Mouse (Mus musculus): Measurements from ENCODE around the gene Sf3b1. TPM values are rescaled to one million over a fixed set of nuclear protein-coding genes. Genes with fewer than 3 reads are reported as not detected.

Sf3b1 gene
- polyA plus RNA-seq, 1 experiment: 34.4 TPM

- no peak for TF ChIP-seq GATA1 (IDR thresholded peaks at IDR 0.05; ENCODE audit: low read length)
These were observed 3.9 kb upstream of the Sf3b1 start for GRCm38 (mm10) chr1:55031026-55031779.

GRCm38 (mm10) chr1:55029446-55029845, 2.2 kb upstream of the Sf3b1 start:
- no peak for TF ChIP-seq GATA1 (IDR thresholded peaks at IDR 0.05; ENCODE audit: low read length)

- TF ChIP-seq GATA1 (IDR thresholded peaks at IDR 0.05; ENCODE audit: low read length): no peak
These were observed 1.4 kb upstream of the Sf3b1 start for GRCm38 (mm10) chr1:55028512-55029249.

GRCm38 (mm10) chr1:55027966-55028365, 685 bp upstream of the Sf3b1 start:
- no peak for TF ChIP-seq GATA1 (IDR thresholded peaks at IDR 0.05; ENCODE audit: low read length)

- TF ChIP-seq GATA1 (IDR thresholded peaks at IDR 0.05; ENCODE audit: low read length): no peak
These were observed 633 bp downstream of the Sf3b1 start for GRCm38 (mm10) chr1:55026444-55027252.

DNA sequence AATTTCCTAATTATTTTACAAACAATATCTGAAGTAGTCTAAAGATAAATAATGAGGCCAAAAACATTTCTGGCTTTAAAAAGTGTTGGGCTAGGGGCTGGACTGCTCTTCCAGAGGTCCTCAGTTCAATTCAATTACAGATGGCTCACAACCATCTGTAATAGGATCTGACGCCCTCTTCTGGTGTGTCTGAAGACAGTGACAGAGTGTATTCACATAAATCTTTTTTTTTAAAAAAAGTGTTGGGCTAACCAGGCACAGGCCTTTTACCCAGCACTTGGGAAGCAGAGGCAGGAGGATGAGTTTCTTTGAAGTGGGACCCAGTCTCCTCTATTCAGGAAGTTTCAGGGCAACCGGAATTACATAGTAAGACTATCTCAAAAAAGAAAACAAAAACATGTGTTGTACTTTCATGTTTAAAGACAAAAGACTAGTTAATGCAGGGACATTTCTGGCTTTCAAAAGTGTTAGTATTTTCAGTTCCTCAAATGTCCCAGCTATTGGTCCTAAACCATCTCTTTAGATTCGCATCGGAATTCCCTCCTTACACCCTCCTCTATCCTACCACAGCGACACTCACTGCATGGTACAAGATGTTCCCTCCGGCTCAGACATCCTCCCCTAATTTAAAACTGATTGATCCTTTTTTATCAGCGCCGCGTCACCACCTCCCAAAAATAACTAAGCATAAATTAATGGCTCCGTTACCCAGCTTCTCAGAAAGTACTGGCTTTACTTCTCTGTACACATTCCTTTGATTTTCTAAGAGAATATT, 1.4 kb downstream of the Sf3b1 start:
- TF ChIP-seq GATA1 (IDR thresholded peaks at IDR 0.05; ENCODE audit: low read length): no peak

DNA sequence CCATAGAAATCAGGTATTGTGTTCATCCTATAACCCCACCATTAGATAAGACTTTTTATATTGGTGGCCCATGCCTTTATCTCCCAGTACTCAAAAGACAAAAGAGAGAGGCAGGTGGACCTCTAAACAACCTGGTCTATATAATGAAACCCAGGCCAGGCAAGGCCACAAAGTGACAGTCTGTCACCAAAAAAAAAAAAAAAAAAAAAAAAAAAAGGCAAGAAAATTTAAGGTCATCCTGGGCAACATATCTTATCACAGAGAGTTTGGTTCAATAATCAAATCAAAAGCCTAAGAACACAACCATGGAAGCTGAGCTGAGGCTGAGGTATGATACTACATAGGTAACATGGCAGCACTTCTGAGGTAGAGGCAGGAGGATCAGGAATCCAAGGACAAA, 5.4 kb downstream of the Sf3b1 start:
- TF ChIP-seq GATA1 (IDR thresholded peaks at IDR 0.05; ENCODE audit: low read length): no peak

- no peak for TF ChIP-seq GATA1 (IDR thresholded peaks at IDR 0.05; ENCODE audit: low read length)
These were observed 14.8 kb downstream of the Sf3b1 start for GRCm38 (mm10) chr1:55012513-55012912.

GRCm38 (mm10) chr1:54993581-54993980, 33.7 kb downstream of the Sf3b1 start:
- no peak for TF ChIP-seq GATA1 (IDR thresholded peaks at IDR 0.05; ENCODE audit: low read length)

DNA sequence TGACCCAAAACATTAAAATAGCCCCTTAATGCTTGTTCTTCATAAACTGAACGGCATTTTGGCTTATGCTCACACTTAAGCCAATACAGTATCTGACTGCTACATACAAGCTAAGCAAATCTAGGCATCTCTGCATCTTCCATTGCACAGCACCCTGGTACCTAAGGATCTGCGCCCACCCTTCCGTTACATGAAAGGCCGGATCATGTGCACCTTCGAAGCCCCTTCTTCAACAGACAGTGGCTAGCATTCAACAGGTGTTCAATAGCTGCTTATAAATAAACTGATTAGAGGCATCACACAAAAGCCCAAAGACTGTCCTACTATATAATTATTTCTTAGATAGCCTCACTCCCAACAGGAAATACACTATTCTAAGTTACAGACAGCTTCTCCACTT, 41.0 kb downstream of the Sf3b1 start:
- TF ChIP-seq GATA1 (IDR thresholded peaks at IDR 0.05; ENCODE audit: low read length): no peak

- peak; percentile 44 for TF ChIP-seq GATA1 (IDR thresholded peaks at IDR 0.05; ENCODE audit: low read length)
These were observed 41.5 kb downstream of the Sf3b1 start for GRCm38 (mm10) chr1:54985831-54986230.

DNA sequence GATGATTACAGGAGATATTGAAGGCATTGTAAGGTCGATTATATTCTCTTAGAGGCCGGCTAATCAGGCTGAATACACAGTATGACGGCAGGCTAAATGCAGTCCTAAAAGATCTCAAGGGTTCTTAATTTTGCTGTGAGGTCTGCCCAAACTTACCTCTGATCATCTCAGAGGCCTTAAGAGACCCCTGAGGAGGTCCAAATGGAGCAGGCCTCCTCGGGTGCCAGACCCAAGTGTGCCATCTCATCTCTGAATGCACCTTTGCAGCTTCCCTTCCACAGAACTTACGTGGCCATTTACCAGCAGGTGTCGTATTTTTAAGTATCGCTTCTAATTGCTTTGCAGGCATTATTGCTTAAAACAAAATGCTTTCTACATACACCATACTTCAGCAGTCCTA, 43.1 kb downstream of the Sf3b1 start:
- no peak for TF ChIP-seq GATA1 (IDR thresholded peaks at IDR 0.05; ENCODE audit: low read length)

- TF ChIP-seq GATA1 (IDR thresholded peaks at IDR 0.05; ENCODE audit: low read length): no peak
These were observed 43.9 kb downstream of the Sf3b1 start for GRCm38 (mm10) chr1:54983339-54983738.

DNA sequence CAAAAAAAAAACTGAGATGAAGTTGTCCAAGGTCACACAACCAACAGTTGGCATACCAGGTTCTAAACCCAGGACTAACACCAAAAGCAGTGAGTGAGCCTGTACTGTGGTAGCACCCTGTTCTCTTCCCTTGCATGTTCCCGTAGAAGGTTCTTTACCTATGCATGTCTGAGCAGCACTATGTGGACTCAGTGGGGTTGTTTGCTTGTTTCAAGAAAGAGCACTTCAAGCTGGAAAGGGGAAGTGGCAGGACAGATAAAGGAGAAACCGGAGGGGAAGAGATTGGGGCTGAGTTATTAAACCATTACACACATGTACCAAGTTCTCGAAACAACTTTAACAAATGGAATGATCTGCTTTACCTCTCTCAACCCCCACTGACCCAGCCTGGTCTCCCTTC, 44.6 kb downstream of the Sf3b1 start:
- no peak for TF ChIP-seq GATA1 (IDR thresholded peaks at IDR 0.05; ENCODE audit: low read length)

DNA sequence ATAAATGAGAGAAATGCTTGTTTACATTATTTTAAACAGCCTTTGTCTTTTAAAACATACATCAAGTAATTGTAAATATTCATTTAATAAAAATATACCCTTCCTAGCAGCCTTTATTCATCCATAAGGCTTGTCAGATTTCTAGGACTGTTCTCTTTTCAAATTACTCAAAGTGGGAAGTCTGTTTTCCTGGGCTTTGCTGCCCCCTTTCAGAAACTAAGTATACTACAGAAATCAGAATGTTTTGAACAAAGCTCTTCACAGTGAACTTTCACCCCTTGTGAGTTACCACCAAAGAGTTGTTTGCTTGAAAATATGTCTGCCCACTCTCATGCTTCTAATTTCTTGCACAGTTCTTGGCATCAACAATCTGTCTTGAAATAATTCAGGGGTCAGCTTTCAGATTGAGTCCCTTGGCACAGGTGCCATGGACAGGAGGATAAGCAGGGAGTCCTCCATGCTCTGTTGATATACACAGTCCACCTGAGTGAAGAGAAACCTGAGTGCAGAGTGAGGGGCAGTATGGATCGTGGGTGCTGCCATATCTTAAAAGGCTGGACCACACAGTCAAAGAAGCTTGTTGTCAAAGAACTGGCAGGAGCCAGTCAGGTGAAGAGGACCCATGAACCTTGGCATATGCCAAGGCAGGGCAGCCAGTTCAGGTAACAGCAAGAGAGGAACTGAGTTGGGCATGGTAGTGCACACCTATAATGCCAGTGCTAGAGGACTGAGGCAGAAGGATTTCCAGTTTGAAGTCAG, 47.9 kb downstream of the Sf3b1 start:
- no peak for TF ChIP-seq GATA1 (IDR thresholded peaks at IDR 0.05; ENCODE audit: low read length)
